Mouse (Mus musculus) neutrophil, adult 5-6 weeks (primary cell): ENCODE measurements around the gene Acad11. TPM values are rescaled to one million over a fixed set of nuclear protein-coding genes. Genes with fewer than 3 reads are reported as not detected.

ENCODE experiments used
- ATAC-seq: fragments of 151-379, 151-347 bp; 2 replicates; pipeline ENCODE4 v1.8.0; 2017; ENCODE audit warnings: mild to moderate bottlenecking, moderate TSS enrichment; ENCODE audit not compliant: insufficient number of reproducible peaks, poor library complexity, low FRiP score, severe bottlenecking; ENCODE audit errors: extremely low read depth
- total RNA-seq: library from RNA; stranded (forward); fragments of 200-1000 nt; gene quantifications from 2 replicates; pipeline ENCODE4 v1.2.3, GENCODE M21; 2017

Gene Acad11
- total RNA-seq = 8.3 and 13.6 TPM in 2 replicates

GRCm38 (mm10) chr9:104063244-104063961 is at the start of gene Acad11:
Gene Acad11, plus strand, starts transcription at chr9:104063377.
- peak; percentile 89 for ATAC-seq

GRCm38 (mm10) chr9:104014526-104014925 is 48.7 kb upstream of the Acad11 start:
- ATAC-seq = no peak

GRCm38 (mm10) chr9:104021026-104021425 is 42.2 kb upstream of the Acad11 start:
- ATAC-seq = no peak

GRCm38 (mm10) chr9:104027186-104027585 is 36.0 kb upstream of the Acad11 start:
- no peak for ATAC-seq

- ATAC-seq = no peak
Observed at GRCm38 (mm10) chr9:104029861-104030260, 33.3 kb upstream of the Acad11 start.

GRCm38 (mm10) chr9:104034231-104034630 is 28.9 kb upstream of the Acad11 start:
- ATAC-seq = no peak

- ATAC-seq = no peak
Observed at GRCm38 (mm10) chr9:104034718-104035117, 28.5 kb upstream of the Acad11 start.

GRCm38 (mm10) chr9:104035261-104036015 is 27.7 kb upstream of the Acad11 start:
- ATAC-seq = peak; percentile 87

- no peak for ATAC-seq
Observed at GRCm38 (mm10) chr9:104038266-104038665, 24.9 kb upstream of the Acad11 start.

GRCm38 (mm10) chr9:104039031-104039695 is 24.0 kb upstream of the Acad11 start:
- no peak for ATAC-seq

GRCm38 (mm10) chr9:104039742-104040141 is 23.4 kb upstream of the Acad11 start:
- ATAC-seq = no peak

- ATAC-seq = no peak
Observed at GRCm38 (mm10) chr9:104040362-104040761, 22.8 kb upstream of the Acad11 start, which contains the start of gene Gm28305. Gene Gm28305, plus strand, starts transcription at chr9:104040662.

GRCm38 (mm10) chr9:104043676-104044075 is 19.5 kb upstream of the Acad11 start:
- ATAC-seq = no peak

- ATAC-seq = no peak
Observed at GRCm38 (mm10) chr9:104051028-104051427, 12.1 kb upstream of the Acad11 start.

- peak; percentile 59; the same call in 1 of the 2 replicates for ATAC-seq
Observed at GRCm38 (mm10) chr9:104062430-104063243, 540 bp upstream of the Acad11 start, which contains the start of gene Uba5. Gene Uba5, minus strand, starts transcription at chr9:104063134.

- ATAC-seq = no peak
Observed at GRCm38 (mm10) chr9:104064571-104064970, 1.4 kb downstream of the Acad11 start.

- ATAC-seq = no peak
Observed at GRCm38 (mm10) chr9:104070241-104070640, 7.1 kb downstream of the Acad11 start.

GRCm38 (mm10) chr9:104070863-104071604 is 7.9 kb downstream of the Acad11 start:
- ATAC-seq = no peak
